Mouse (Mus musculus) G1E (cell line): Measurements from ENCODE around the gene Zfp579. TPM values are rescaled to one million over a fixed set of nuclear protein-coding genes. Genes with fewer than 3 reads are reported as not detected.

ENCODE experiments used
- ATAC-seq: 2 replicates; pipeline ENCODE4 v1.8.0; 2016; ENCODE audit warnings: mild to moderate bottlenecking; ENCODE audit not compliant: insufficient number of reproducible peaks, poor library complexity, low FRiP score, severe bottlenecking; ENCODE audit errors: extremely low read depth
- DNase-seq: peaks from one replicate; pipeline ENCODE4 v3.0.0; 2012; ENCODE audit warnings: low spot score
- H3K27me3 ChIP-seq: 2 replicates; pipeline ENCODE4 v1.6.1; 2012; ENCODE audit warnings: mild to moderate bottlenecking, low read length, inconsistent platforms; ENCODE audit not compliant: insufficient read depth
- H3K36me3 ChIP-seq: replicated peaks from 2 replicates; pipeline ENCODE3; 2012; ENCODE audit warnings: mild to moderate bottlenecking, inconsistent platforms
- H3K4me1 ChIP-seq: 2 replicates; pipeline ENCODE4 v1.6.1; 2012; ENCODE audit warnings: low read depth, low read length, inconsistent platforms, mixed read lengths; ENCODE audit not compliant: insufficient read depth
- H3K4me3 ChIP-seq: 2 replicates; pipeline ENCODE4 v1.5.1; 2012; ENCODE audit warnings: low read depth, mild to moderate bottlenecking, inconsistent platforms, low read length, moderate library complexity, mixed read lengths
- H3K9me3 ChIP-seq: replicated peaks from 2 replicates; pipeline ENCODE4 v1.6.1; 2012; ENCODE audit warnings: inconsistent platforms
- CTCF ChIP-seq: IDR thresholded peaks from 2 replicates; pipeline ENCODE4 v1.5.1; 2012; ENCODE audit warnings: low read depth, low read length, inconsistent platforms, mixed read lengths
- GATA1 ChIP-seq: IDR thresholded peaks from 2 replicates; pipeline ENCODE4 v1.6.1; 2012; ENCODE audit warnings: borderline replicate concordance, low read length, inconsistent platforms, mixed read lengths
- GATA2 ChIP-seq: IDR thresholded peaks from 2 replicates; pipeline ENCODE4 v1.6.1; 2012; ENCODE audit warnings: low read depth, low read length, inconsistent platforms, borderline replicate concordance
- POLR2AphosphoS5 ChIP-seq: IDR thresholded peaks from 2 replicates; pipeline ENCODE4 v1.6.1; 2012; ENCODE audit warnings: low read depth, low read length, inconsistent platforms; ENCODE audit not compliant: insufficient replicate concordance
- TAL1 ChIP-seq: conservative IDR thresholded peaks from 2 replicates; pipeline ENCODE4 v1.6.1; 2012; ENCODE audit warnings: low read depth, low read length, inconsistent platforms, mixed read lengths
- polyA plus RNA-seq: library from polyadenylated mRNA; stranded (reverse); fragments of >175 nt; gene quantifications from 2 replicates; pipeline ENCODE4 v1.2.3, GENCODE M21; 2012
- total RNA-seq, 2 experiments: library from RNA; stranded (forward) in 1 of 2; stranded (reverse) in 1 of 2; fragments of 200-1000 nt in 1 of 2; fragments of >200 nt in 1 of 2; fragmentation: Nextera tagmentation in 1 of 2; gene quantifications; 2 replicates each; pipeline ENCODE4 v1.2.3; 2014 to 2017

Gene Zfp579
- total and polyA plus RNA-seq, 3 experiments: 0.71 to 4.1 TPM; not detected in 1

DNA sequence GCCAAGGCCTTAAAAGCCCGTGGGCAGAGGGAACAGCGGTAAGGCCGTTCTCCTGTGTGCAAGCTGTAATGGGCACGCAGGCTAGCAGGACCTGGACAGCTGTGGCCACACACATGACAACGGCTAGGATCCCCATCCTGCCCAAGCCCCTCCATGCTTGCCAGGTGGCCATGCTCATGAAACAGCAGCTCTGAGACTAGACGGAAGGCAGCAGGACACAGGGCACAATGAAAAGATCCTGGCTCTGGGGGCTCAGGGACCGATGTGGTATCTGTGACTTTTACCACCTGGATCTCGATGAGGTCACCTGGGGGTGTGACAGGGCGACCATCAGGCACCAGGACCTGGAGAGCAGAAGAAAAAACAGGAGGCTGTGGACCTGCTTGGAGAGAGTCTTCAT lies 40.2 kb upstream of the Zfp579 start:
- no peak for DNase-seq
- H3K36me3 ChIP-seq: peaks cover 62% of the 10 kb centered on the region
- ATAC-seq: no peak
- no peak overlapping the region for H3K4me3 ChIP-seq
- TF ChIP-seq CTCF (no peak), TAL1 (no peak), POLR2AphosphoS5 (no peak), GATA1 (no peak), GATA2 (no peak)
- no peaks in the 10 kb centered on the region for H3K27me3 ChIP-seq
- peaks cover 24% of the 10 kb centered on the region for H3K4me1 ChIP-seq
- peaks cover 9% of the 10 kb centered on the region for H3K9me3 ChIP-seq

DNA sequence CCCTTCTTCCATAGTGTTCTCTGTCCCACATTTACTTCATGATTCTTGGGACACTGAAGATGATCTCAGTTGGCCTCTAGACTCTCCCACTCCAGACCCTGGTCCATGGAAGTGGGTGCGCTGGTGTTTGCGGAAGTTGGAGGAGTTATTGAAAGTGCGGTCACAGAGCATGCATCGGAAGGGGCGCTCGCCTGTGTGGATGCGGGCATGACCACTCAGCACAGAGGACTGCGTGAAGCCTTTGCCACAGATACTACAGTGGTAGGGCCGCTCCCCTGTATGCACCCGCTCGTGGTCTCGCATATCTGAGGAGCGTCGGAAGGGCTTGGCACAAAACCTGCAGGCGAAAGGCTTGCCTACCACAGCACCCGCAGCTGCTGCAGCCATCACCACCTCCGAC lies 39.7 kb upstream of the Zfp579 start:
- H3K27me3 ChIP-seq: no peaks in the 10 kb centered on the region
- H3K4me3 ChIP-seq: no peak overlapping the region
- peaks cover 64% of the 10 kb centered on the region for H3K36me3 ChIP-seq
- no peak for ATAC-seq
- H3K4me1 ChIP-seq: peaks cover 24% of the 10 kb centered on the region
- DNase-seq: no peak
- TF ChIP-seq GATA1 (no peak), GATA2 (no peak), POLR2AphosphoS5 (no peak), TAL1 (no peak), CTCF (no peak)
- H3K9me3 ChIP-seq: peaks cover 14% of the 10 kb centered on the region

DNA sequence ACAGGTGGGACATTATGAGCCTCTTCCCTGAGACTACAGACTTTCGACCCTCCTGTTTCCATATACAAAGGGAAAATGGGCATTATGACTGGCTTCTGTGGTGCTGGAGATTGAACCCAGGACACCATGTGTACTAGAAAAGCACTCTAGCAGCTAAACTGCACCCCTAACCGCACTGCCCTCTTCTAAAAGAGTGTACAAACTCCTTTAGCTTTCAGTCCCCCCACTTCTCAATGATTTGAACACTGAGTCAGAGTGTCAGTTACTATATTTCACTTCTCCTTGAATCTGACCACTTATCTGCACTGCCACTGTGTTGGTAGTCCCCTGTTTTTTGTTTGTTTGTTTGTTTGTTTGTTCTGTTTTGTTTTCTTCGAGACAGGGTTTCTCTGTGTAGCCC lies 37.9 kb upstream of the Zfp579 start, which contains the start of gene 4632433K11Rik:
4632433K11Rik (plus strand) TSS at position 301 of the 400 bp plus-strand sequence.
- ATAC-seq (no peak), DNase-seq (no peak)
- peaks cover 80% of the 10 kb centered on the region for H3K36me3 ChIP-seq
- no peak for TF ChIP-seq GATA1
- no peak for TF ChIP-seq POLR2AphosphoS5
- TF ChIP-seq TAL1: no peak
- no peak for TF ChIP-seq CTCF
- no peak for TF ChIP-seq GATA2
- peaks cover 31% of the 10 kb centered on the region for H3K9me3 ChIP-seq
- H3K4me3 ChIP-seq: no peak within 1 kb of the TSS
- peaks cover 12% of the 10 kb centered on the region; the same call in 1 of the 2 replicates for H3K27me3 ChIP-seq
- peaks cover 19% of the 10 kb centered on the region for H3K4me1 ChIP-seq

DNA sequence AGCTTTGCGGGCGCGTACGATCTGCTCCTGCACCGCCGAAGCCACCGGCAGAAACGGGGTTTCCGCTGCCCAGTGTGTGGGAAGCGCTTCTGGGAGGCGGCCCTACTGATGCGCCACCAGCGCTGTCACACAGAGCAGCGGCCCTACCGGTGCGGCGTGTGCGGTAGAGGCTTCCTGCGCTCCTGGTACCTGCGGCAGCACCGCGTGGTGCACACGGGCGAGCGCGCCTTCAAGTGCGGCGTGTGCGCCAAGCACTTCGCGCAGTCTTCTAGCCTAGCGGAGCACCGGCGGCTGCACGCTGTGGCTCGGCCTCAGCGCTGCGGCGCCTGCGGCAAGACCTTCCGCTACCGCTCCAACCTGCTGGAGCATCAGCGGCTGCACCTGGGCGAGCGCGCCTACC lies 35.5 kb upstream of the Zfp579 start:
- H3K36me3 ChIP-seq: peaks cover 98% of the 10 kb centered on the region
- peaks cover 15% of the 10 kb centered on the region for H3K4me1 ChIP-seq
- TF ChIP-seq POLR2AphosphoS5 (no peak), GATA2 (no peak), GATA1 (no peak), TAL1 (no peak), CTCF (no peak)
- H3K4me3 ChIP-seq: peak overlapping the region; percentile 54; the same call in 1 of the 2 replicates
- no peak for ATAC-seq
- peaks cover 12% of the 10 kb centered on the region; the same call in 1 of the 2 replicates for H3K27me3 ChIP-seq
- DNase-seq: no peak
- H3K9me3 ChIP-seq: peaks cover 33% of the 10 kb centered on the region

DNA sequence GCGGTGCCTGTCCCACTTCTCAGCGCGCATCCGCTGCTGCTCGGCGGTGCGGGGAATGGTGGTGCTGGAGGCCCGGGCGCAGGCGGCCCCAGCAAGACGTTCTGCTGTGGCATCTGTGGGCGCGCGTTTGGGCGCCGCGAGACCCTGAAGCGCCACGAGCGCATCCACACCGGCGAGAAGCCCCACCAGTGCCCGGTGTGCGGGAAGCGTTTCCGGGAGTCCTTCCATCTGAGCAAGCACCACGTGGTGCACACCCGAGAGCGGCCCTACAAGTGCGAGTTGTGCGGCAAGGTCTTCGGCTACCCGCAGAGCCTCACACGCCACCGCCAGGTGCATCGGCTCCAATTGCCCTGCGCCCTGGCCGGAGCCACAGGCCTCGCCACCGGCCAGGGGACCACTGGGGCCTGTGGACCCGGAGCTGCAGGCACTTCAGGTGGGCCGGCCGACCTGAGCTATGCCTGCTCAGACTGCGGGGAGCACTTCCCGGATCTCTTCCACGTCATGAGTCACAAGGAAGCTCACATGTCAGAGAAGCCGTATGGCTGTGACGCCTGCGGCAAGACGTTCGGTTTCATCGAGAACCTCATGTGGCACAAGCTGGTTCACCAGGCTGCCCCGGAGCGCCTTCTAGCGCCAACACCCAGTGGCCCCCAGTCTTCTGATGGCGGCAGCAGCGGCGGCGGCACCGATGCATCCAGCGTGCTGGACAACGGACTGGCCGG lies 34.8 kb upstream of the Zfp579 start:
- DNase-seq (no peak), ATAC-seq (no peak)
- Histone ChIP-seq H3K4me3 (peak overlapping the region; percentile 54), H3K36me3 (peaks cover 98% of the 10 kb centered on the region), H3K27me3 (peaks cover 12% of the 10 kb centered on the region; the same call in 1 of the 2 replicates), H3K4me1 (peaks cover 17% of the 10 kb centered on the region), H3K9me3 (peaks cover 33% of the 10 kb centered on the region)
- TF ChIP-seq GATA2: no peak
- no peak for TF ChIP-seq CTCF
- TF ChIP-seq POLR2AphosphoS5: no peak
- TF ChIP-seq GATA1: no peak
- no peak for TF ChIP-seq TAL1

DNA sequence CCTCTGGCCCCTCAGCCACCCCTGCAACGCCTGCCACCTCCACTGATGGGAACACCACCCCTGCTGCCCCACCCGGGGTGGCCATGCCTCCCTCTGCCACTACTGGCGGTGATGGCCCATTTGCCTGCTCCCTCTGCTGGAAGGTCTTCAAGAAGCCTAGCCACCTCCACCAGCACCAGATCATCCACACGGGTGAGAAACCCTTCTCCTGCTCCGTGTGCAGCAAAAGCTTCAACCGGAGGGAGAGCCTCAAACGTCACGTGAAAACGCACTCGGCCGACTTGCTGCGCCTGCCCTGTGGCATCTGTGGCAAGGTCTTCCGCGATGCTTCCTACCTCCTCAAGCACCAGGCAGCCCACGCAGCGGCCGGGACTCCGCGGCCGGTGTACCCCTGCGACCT lies 34.0 kb upstream of the Zfp579 start:
- H3K36me3 ChIP-seq: peaks cover 98% of the 10 kb centered on the region
- DNase-seq (no peak), ATAC-seq (no peak)
- H3K27me3 ChIP-seq: peaks cover 12% of the 10 kb centered on the region; the same call in 1 of the 2 replicates
- TF ChIP-seq GATA1: no peak
- no peak for TF ChIP-seq GATA2
- no peak for TF ChIP-seq POLR2AphosphoS5
- TF ChIP-seq TAL1: no peak
- no peak for TF ChIP-seq CTCF
- peak overlapping the region; percentile 54 for H3K4me3 ChIP-seq
- H3K9me3 ChIP-seq: peaks cover 33% of the 10 kb centered on the region
- H3K4me1 ChIP-seq: peaks cover 22% of the 10 kb centered on the region
